Mouse (Mus musculus) frontal cortex, adult (tissue): ENCODE measurements around the gene Appl1.

Experiments used
- ATAC-seq: cut with Nextera tagmentation; 2 replicates; pipeline ENCODE4 v1.9.2; 2017; ENCODE audit warnings: mild to moderate bottlenecking, moderate library complexity, mixed read lengths; ENCODE audit not compliant: low TSS enrichment

Gene Appl1

GRCm38 (mm10) chr14:26971106-26971789 is at the start of gene Appl1:
TSS of gene Appl1 (minus strand) at chr14:26971232.
- ATAC-seq: no peak

- ATAC-seq: no peak
Measured at GRCm38 (mm10) chr14:27019850-27020249, 48.8 kb upstream of the Appl1 start.

GRCm38 (mm10) chr14:27017936-27018335 is 46.9 kb upstream of the Appl1 start:
- ATAC-seq: no peak

GRCm38 (mm10) chr14:27013658-27014057 is 42.6 kb upstream of the Appl1 start:
- no peak for ATAC-seq

GRCm38 (mm10) chr14:27011561-27011960 is 40.5 kb upstream of the Appl1 start:
- no peak for ATAC-seq

- no peak for ATAC-seq
Measured at GRCm38 (mm10) chr14:27005937-27006336, 34.9 kb upstream of the Appl1 start.

- ATAC-seq: no peak
Measured at GRCm38 (mm10) chr14:27004906-27005305, 33.9 kb upstream of the Appl1 start.

GRCm38 (mm10) chr14:27000386-27000785 is 29.4 kb upstream of the Appl1 start:
- ATAC-seq: no peak

GRCm38 (mm10) chr14:26996257-26996656 is 25.2 kb upstream of the Appl1 start:
- no peak for ATAC-seq

- ATAC-seq: peak; percentile 57
Measured at GRCm38 (mm10) chr14:26994211-26994741, 23.2 kb upstream of the Appl1 start, which contains the start of gene Hesx1. TSS of gene Hesx1 (plus strand) at chr14:26994416.

GRCm38 (mm10) chr14:26993427-26993826 is 22.4 kb upstream of the Appl1 start:
- ATAC-seq: no peak

GRCm38 (mm10) chr14:26991622-26992021 is 20.6 kb upstream of the Appl1 start:
- ATAC-seq: no peak

- ATAC-seq: no peak
Measured at GRCm38 (mm10) chr14:26988694-26989093, 17.7 kb upstream of the Appl1 start.

GRCm38 (mm10) chr14:26982150-26982530 is 11.1 kb upstream of the Appl1 start:
- no peak; the same call in 1 of the 2 replicates for ATAC-seq

- no peak for ATAC-seq
Measured at GRCm38 (mm10) chr14:26981494-26982149, 10.6 kb upstream of the Appl1 start.

GRCm38 (mm10) chr14:26981021-26981420 is 10.0 kb upstream of the Appl1 start:
- ATAC-seq: no peak

- ATAC-seq: no peak
Measured at GRCm38 (mm10) chr14:26979808-26980207, 8.8 kb upstream of the Appl1 start.

- no peak for ATAC-seq
Measured at GRCm38 (mm10) chr14:26977500-26977899, 6.5 kb upstream of the Appl1 start.

- ATAC-seq: no peak
Measured at GRCm38 (mm10) chr14:26976212-26976611, 5.2 kb upstream of the Appl1 start.

GRCm38 (mm10) chr14:26975490-26975889 is 4.5 kb upstream of the Appl1 start:
- no peak for ATAC-seq

GRCm38 (mm10) chr14:26973089-26973488 is 2.1 kb upstream of the Appl1 start:
- ATAC-seq: no peak

GRCm38 (mm10) chr14:26970439-26970932 is 546 bp downstream of the Appl1 start:
- peak; percentile 97 for ATAC-seq

GRCm38 (mm10) chr14:26969856-26970407 is 1.1 kb downstream of the Appl1 start:
- peak; percentile 87 for ATAC-seq
